Mouse (Mus musculus) left cerebral cortex, postnatal 25 days (tissue): ENCODE measurements at regions not wholly inside any gene's neighbourhood (a gene's known extent, or its start where the extent isn't known, plus 50 kb on each side); places are given as distances from the start of the nearest gene placed in this dataset.

Source experiments
- DNase-seq, 2 experiments: peaks; one replicate each; pipeline ENCODE4 v3.0.0; 2022; ENCODE audit warnings: low spot score in 2 of 2, mixed read lengths in 1 of 2
- intact Hi-C: fragments of 180-260 bp; cut with DNase I; formaldehyde crosslinking; loops from one replicate; pipeline ENCODE4 v1.15.1; 2025

- intact Hi-C loops = no loop called here
- DNase-seq = no peak
Measured at GRCm38 (mm10) chr1:57617316-57617715, 156.6 kb upstream of the Spats2l start.

- no peak for DNase-seq
- intact Hi-C loops = no loop called here
Measured at GRCm38 (mm10) chr1:57622561-57622960, 151.4 kb upstream of the Spats2l start.

DNA sequence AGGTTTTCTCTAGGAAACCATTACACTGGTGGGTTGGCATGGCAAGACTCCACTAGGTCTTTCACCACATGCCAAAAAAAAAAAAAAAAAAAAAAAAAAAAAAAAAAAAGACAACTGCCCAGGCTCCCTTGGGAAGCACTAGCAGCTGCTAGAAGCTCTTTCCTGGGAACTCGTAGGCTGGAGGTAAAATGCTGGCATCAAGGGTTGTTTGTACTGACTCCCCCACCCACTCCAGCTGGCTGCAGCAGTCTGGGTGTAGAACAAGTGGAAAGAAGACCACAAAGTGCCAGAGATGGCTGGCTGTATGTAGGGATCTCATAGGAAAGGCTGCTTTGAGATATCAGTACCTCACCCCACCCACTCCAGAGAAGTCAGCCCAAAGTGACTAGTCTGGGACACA lies 140.0 kb upstream of the Spats2l start:
- intact Hi-C loops = loop anchor here (1.0 to 5.0 kb wide), 2 partner anchors 73 to 97 kb away; no protein-coding TSS in a partner anchor
- DNase-seq = peak; percentile 27 to 89

- intact Hi-C loops = no loop called here
- peak in 1 of 2 experiments; percentile 31 for DNase-seq
Measured at GRCm38 (mm10) chr1:57642131-57642530, 131.8 kb upstream of the Spats2l start.

DNA sequence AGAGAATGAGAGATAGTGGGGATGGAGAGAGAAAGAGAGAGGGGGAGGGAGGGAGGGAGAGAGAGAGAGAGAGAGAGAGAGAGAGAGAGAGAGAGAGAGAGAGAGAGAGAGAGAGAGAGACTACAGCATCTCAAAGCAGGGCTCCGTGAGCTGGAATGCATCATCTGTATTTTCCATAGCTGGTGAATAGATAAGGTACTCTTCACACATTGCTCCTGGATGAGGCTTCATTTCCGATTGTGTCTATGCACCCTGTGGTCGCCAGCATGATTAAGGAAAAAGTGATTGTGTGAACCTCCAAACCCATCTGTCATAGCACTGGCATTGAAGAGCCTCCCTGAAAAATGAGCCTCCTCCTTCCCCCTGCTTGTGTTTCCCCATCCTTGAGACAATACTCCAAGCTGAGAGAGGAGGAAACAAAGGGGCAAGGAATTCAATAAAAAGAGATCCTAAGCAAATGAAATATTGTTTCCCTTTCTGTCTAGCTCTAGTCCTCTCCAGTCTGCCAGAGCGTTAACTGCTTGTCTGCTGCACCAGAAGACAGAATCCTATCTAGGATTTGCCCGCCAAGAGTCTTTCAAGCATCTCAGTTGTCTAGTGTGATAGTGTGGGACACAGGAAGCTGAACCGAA lies 130.4 kb upstream of the Spats2l start:
- intact Hi-C loops = no loop called here

DNA sequence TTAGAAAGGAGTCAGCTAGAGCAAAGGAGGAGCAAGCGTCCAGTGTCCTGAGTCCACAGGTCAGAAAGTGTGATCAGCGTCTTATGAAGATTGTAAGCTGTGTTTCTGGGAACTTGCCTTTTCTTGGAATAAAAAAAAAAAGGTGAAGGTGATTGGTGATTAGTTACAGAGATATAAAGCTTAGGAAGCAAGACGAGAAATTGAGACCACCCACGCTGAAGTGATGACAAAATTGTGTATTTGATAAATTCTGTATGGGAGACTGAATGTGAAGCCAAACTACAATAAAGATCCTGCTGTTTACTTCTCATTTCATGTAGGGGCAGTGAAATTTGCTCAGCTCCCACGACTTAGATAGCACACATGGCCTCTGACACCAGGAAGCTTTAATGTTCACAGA lies 109.0 kb upstream of the Spats2l start:
- intact Hi-C loops = no loop called here
- DNase-seq = no peak

More for the DNA sequence above, 130.4 kb upstream of the Spats2l start:
- DNase-seq = no peak

DNA sequence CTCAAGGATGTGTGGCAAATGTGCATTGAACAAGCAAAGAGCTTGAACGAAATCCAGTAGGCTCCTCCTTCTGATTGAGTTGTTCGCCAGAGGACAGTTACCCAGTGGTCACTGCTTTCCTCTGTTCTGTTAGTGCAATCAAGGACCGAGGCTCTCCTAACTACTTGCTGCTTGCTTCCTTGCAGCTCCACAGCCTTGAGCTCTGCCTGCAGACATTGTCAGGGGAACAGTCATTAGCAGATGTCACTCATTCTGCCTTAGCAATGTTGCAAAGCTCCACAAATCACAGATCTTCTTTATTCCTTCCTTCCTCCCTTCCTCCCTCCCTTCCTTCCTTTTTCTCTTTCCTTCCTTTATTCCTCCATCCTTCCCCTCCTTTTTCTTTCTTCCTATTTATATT lies 108.2 kb upstream of the Spats2l start:
- intact Hi-C loops = no loop called here
- DNase-seq = no peak

DNA sequence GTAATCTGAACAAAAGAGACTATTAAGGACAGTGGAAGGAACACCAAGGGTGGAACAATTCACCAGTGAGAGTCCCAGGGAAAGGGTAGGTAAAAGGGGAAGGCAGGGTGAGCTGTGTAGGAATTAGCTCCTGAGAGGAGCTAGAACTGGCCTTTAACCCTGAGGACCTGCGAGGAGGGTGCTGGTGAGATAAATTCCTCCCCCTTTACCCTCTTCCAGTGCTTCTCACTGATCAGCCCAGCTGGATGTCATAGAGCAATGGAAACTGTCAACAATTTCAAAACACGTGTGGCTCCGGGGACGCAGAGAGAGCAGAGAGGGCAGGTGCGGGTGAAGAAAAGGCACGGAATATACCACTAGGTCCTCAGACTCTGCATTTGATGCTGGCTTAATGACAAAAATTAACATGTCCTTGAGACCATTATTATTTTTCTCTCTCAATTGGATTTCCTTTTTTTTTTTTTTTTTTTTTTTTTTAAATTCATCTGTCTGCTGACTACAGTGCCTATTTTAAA lies 107.7 kb upstream of the Spats2l start:
- DNase-seq = no peak
- intact Hi-C loops = no loop called here

DNA sequence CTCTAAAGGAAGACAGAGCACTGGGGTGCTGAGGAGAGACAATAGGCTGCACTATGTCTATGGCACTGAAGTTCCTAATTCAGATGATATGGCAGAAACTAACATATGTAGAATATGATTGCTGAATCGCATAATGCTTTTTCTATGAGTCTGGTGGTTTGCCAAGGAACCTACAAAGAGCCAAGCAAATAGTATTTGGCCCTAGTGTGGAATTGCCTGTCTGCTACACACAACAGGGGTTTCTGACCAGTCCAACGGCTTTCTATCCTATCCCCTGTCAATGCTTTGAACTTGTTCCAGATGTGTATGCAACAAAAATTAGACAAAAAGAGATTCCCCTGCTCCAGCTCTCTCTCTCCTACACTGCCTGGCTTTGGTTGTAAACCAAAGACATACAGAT lies 100.5 kb upstream of the Spats2l start:
- intact Hi-C loops = no loop called here
- DNase-seq = no peak

GRCm38 (mm10) chr1:57673957-57674699 lies 99.8 kb upstream of the Spats2l start:
- DNase-seq = no peak
- intact Hi-C loops = no loop called here

GRCm38 (mm10) chr1:57684387-57685162 lies 89.4 kb upstream of the Spats2l start:
- DNase-seq = no peak
- intact Hi-C loops = no loop called here

GRCm38 (mm10) chr1:57689253-57689652 lies 84.7 kb upstream of the Spats2l start:
- no peak for DNase-seq
- intact Hi-C loops = no loop called here

DNA sequence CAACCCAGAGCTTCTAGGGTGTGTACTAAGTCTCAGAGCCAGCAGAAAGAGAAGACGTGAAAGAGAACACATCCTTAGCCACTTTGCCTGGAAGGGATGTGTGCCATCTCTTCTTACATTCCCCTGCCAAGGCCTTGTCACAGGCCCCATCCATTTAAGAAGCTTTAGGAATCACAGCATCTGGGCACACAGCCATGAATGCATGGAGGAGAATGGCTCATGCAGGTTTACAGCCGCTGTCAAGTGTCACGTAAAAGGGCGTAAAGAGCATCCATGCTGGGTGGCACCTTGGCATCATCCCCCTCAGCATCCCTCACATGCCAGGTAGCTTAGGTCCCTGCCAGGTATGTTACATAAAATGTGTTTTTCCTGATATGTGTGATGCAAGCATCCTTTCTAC lies 66.1 kb upstream of the Spats2l start:
- intact Hi-C loops = loop anchor here (5.0 kb wide), 1 partner anchor 76 kb away; no protein-coding TSS in a partner anchor
- DNase-seq = no peak

DNA sequence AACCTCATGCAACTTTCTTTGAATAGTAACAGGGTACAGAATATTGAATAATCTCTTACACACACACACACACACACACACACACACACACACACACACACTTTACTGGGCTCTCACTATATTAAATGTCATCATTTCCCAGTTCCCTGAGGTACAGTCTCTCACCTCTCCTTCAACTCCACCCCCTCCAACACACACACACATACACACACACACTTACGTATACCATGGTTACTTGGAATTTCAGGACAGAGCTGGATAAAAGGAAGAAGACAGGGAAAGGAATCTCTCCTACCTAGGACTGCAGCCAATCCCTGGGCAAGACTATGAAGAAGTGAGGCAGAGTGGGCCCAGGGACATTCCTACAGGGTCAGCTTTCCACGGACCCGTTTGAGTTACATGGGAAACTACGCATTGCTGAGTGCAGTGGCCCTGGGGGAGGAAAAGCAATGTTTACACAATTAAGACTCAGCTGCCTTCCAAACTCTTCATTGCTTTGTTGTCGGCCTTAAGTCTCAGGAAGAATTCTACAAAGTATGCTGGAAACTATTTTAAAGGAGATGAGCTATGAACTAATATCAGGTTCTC lies 61.0 kb upstream of the Spats2l start:
- intact Hi-C loops = no loop called here
- DNase-seq = no peak

GRCm38 (mm10) chr1:57717139-57717800 lies 56.7 kb upstream of the Spats2l start:
- intact Hi-C loops = no loop called here
- peak in 1 of 2 experiments; percentile 66 for DNase-seq

- DNase-seq = no peak
- intact Hi-C loops = no loop called here
Measured at GRCm38 (mm10) chr1:57718409-57718808, 55.6 kb upstream of the Spats2l start.
